Mouse (Mus musculus) stomach, embryonic 14.5 days (tissue): Measurements from ENCODE around the gene Dhx30. TPM values are rescaled to one million over a fixed set of nuclear protein-coding genes. Genes with fewer than 3 reads are reported as not detected.
A peak's percentile ranks its signal among the peaks of the same experiment; 100 is the strongest.

Source experiments
- ATAC-seq: fragments of 200-750 bp; cut with Nextera tagmentation; 2 replicates; pipeline ENCODE4 v1.8.0; 2017; ENCODE audit warnings: low read depth, moderate TSS enrichment; ENCODE audit not compliant: insufficient number of reproducible peaks, insufficient read depth, low FRiP score
- H3K27ac ChIP-seq: fragments of 300-500 bp; sonication (generic); 2 replicates; pipeline ENCODE4 v1.5.1; 2014; ENCODE audit warnings: mild to moderate bottlenecking, low read length, moderate library complexity, mixed read lengths
- H3K27me3 ChIP-seq: fragments of 300-500 bp; sonication (generic); 2 replicates; pipeline ENCODE4 v1.6.1; 2014; ENCODE audit warnings: low read length, control low read depth, mixed read lengths; ENCODE audit not compliant: control insufficient read depth, insufficient read depth
- H3K36me3 ChIP-seq: fragments of 300-500 bp; sonication (generic); 2 replicates; pipeline ENCODE4 v1.6.1; 2014; ENCODE audit warnings: mild to moderate bottlenecking, control low read depth, low read length, moderate library complexity, mixed read lengths; ENCODE audit not compliant: control insufficient read depth, insufficient read depth
- H3K4me1 ChIP-seq: fragments of 300-500 bp; sonication (generic); 2 replicates; pipeline ENCODE4 v1.6.1; 2014; ENCODE audit warnings: low read length, control low read depth, mixed read lengths; ENCODE audit not compliant: control insufficient read depth, insufficient read depth
- H3K4me2 ChIP-seq: fragments of 300-500 bp; sonication (generic); replicated peaks from 2 replicates; pipeline ENCODE4 v1.6.1; 2014; ENCODE audit warnings: low read depth, low read length, control low read depth
- H3K4me3 ChIP-seq: fragments of 300-500 bp; sonication (generic); 2 replicates; pipeline ENCODE4 v1.5.1; 2014; ENCODE audit warnings: low read depth, low read length, control low read depth
- H3K9ac ChIP-seq: fragments of 300-500 bp; sonication (generic); replicated peaks from 2 replicates; pipeline ENCODE4 v1.6.1; 2014; ENCODE audit warnings: low read depth, mild to moderate bottlenecking, control low read depth, low read length, moderate library complexity, mixed read lengths
- H3K9me3 ChIP-seq: fragments of 300-500 bp; sonication (generic); 2 replicates; pipeline ENCODE4 v1.6.1; 2016; ENCODE audit warnings: low read depth, low read length, control low read depth; ENCODE audit not compliant: control insufficient read depth
- WGBS: fragments of 180-500 bp; shearing (Covaris S2); extraction: QIAGEN DNeasy Blood & Tissue Kit; methylation state at CpG from one replicate; pipeline ENCODE4 v1.1.7; 2014; 5-methylcytosine and 5-hydroxymethylcytosine counted together
- polyA plus RNA-seq: library from polyadenylated mRNA; unstranded; fragments of >200 nt; fragmentation: Nextera tagmentation; extraction: Ambion mirVana; gene quantifications from 2 replicates; pipeline ENCODE4 v1.2.1, GENCODE M21; 2014

Gene Dhx30
- polyA plus RNA-seq, 1 experiment from 2014 or later = 123 TPM

DNA sequence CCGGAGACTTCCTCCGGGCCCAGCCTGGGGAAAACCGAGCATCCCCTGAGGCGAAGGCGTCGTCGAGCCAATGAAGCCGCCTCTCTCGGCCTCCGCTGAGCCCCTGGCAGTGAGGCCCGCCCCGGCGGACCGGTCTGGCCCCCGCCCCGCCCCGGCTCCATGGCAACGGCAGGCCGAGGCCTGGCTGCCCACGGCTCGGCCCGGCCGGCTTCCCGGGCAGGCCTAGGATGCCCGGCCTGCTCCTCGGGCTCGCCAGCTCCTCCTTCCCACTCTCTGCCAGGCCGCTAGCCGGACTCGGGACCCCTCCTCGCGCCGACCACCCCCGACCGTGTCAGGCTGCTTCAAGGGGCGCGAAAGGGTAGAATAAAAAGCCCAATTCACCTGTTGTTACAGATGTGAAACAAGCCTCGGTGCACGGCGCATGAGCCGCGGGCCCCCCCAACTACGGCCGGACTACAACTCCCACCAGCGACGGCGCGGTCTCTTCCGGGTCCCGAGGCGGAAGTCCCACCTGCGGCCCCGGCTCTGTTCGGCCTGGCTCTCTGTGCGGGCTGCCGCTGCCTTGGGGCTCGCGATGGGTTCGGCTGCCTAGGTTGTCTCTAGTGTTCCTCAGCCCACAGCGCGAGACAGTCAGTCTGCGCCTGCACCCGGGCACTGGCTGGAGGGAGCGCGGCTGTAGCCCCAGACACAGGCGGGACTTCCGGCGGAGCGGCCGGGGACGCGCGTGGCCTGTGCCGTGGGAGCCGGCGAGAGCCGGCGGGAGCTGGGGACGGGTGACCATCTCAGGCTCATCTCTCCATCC, 452 bp downstream of the Dhx30 start, which contains the start of gene Smarcc1:
Smarcc1 (plus strand) TSS at position 732 of the 802 bp plus-strand sequence.
- Histone ChIP-seq H3K9ac (peak within 1 kb of the TSS; percentile 89), H3K27me3 (no peaks in the 10 kb centered on the region), H3K4me2 (peak within 1 kb of the TSS; percentile 76), H3K27ac (peak within 1 kb of the TSS; percentile 97), H3K4me3 (peak within 1 kb of the TSS; percentile 87), H3K9me3 (no peaks in the 10 kb centered on the region), H3K36me3 (peaks cover 16% of the 10 kb centered on the region), H3K4me1 (peaks cover 12% of the 10 kb centered on the region)
- ATAC-seq = peak; percentile 95
- WGBS = under 1% methylated on average over 78 of the region's 79 CpGs

DNA sequence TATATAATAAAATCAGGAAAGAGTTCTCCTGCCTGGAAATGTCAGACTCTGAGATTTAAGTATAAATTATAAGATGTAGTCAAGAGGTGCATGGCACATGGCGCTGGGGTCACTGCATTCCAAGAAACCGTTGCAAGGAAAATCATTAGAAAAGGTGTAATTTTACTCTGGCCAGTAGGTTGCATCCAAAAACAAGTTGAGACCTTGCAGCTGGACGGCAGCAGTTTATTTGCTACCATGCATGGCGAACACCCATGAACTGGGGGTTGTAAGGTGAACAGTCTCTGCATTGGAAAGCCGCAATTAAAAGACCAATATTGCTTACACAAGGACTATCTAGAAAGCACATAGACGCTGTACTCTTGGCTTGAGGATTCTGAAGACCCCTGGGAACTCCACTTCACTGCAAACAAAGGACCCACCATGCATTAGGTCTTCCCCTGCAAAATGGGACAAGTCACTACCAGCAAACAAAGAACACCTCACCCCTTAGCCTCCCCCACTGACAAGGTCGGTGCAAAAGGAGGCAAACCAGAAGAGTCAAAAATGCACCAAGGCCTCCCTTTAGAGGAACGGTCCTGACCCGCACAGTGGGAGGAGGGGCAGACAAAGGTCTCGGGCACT, 1.2 kb downstream of the Dhx30 start:
- Histone ChIP-seq H3K36me3 (peaks cover 17% of the 10 kb centered on the region), H3K9me3 (no peaks in the 10 kb centered on the region), H3K4me3 (peak overlapping the region; percentile 87), H3K4me2 (peak overlapping the region; percentile 47), H3K9ac (peak overlapping the region; percentile 89), H3K27ac (peak overlapping the region; percentile 97), H3K27me3 (no peaks in the 10 kb centered on the region), H3K4me1 (peaks cover 12% of the 10 kb centered on the region)
- WGBS = 5% methylated on average over 10 of the region's 10 CpGs
- no peak for ATAC-seq

DNA sequence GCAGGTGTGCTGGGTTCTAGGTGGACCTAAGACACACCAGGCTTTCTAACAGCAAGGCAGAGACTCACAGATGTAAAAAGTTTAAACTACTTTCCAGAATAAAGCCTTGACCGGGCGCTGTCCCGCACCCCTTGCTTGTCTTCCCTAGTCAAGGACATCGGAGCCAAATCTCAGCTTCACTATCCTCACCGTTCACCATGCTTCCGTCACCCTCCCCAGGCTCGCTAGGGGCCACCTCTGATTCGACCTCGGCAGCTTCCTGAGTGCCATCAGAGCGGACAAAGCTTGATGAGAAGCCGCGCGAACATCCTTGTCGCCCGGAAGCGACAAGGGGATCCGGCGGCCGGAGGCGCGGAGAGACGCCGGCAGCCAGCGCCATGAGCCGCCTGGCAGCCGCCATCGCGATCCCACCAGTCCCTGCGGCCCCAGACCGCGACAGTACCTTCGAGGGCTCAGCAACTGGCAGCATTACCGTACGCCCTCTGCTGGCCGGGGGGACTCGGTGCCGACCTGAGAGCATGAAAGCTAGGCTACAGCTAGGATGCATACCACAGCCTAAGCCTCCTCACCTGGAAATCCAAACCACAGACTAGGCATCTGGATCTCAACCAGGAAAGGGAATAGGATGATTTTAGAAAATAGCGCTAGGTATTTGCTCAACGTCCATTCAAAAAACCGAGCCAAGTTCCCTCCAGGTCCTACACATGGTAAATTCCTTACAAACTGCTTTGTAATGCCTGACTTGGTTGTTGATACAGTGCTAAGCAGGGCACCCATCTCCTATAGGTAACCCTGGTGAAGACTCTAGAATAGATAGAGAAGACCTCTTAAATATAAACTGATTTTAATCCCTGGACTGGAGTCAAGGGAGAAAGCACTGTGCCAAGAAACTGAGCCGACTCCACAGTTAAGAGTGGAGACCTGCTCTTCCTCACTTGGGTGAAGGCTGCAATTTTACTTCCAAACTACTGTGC, 16.7 kb downstream of the Dhx30 start:
- Histone ChIP-seq H3K9ac (peak overlapping the region; percentile 84), H3K27ac (no peak overlapping the region), H3K36me3 (peaks cover 45% of the 10 kb centered on the region), H3K27me3 (no peaks in the 10 kb centered on the region), H3K9me3 (no peaks in the 10 kb centered on the region), H3K4me2 (peak overlapping the region; percentile 90), H3K4me1 (no peaks in the 10 kb centered on the region), H3K4me3 (peak overlapping the region; percentile 92)
- peak; percentile 96 for ATAC-seq
- WGBS = 3% methylated on average over 41 of the region's 41 CpGs

DNA sequence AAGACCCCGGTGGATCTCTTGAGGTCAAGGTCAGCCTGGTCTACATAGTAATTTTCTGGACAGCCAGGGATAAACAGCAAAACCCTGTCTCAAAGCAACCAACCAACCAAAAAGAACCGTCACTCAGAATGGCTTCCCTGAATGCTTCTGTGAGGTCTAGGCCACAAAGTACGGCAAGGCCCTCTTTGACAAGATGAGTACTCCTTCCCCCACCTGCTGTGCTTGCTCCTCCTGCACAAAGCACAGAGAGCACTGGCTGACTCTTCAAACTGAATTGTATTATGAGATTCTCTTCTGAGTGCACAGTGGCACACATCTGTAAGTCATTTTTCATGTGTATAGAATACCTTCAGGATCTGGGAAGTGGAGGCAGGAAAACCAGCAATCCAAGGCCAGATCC, 19.8 kb downstream of the Dhx30 start:
- no peak overlapping the region for H3K9ac ChIP-seq
- no peak for ATAC-seq
- H3K27ac ChIP-seq = no peak overlapping the region
- no peaks in the 10 kb centered on the region; the same call in 1 of the 2 replicates for H3K9me3 ChIP-seq
- 88% methylated on average over 3 of the region's 3 CpGs for WGBS
- H3K4me2 ChIP-seq = no peak overlapping the region
- H3K36me3 ChIP-seq = peaks cover 54% of the 10 kb centered on the region
- no peak overlapping the region for H3K4me3 ChIP-seq
- no peaks in the 10 kb centered on the region for H3K4me1 ChIP-seq
- H3K27me3 ChIP-seq = no peaks in the 10 kb centered on the region

DNA sequence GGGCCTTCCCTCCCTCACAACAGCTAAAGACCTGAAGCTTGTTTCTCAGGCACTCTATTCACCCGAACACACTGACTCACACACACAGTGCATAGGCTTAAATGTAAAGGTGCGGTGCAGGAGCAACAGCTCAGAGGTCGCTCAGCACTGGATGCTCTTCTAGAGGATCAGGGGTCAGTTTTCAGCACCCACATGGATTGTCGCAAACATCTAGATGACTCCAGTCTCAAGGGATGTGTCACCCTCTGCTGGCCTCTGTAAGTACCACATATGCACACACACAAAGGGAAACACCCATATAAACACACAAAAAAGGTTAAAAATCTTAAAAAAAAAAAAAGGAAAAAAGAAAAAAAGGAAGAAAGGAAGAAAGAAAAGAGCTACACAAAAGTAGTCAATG, 22.9 kb downstream of the Dhx30 start:
- H3K27me3 ChIP-seq = no peaks in the 10 kb centered on the region
- H3K36me3 ChIP-seq = peaks cover 78% of the 10 kb centered on the region
- H3K27ac ChIP-seq = no peak overlapping the region
- WGBS = 96% methylated on average over 4 of the region's 4 CpGs
- no peak overlapping the region for H3K4me2 ChIP-seq
- no peaks in the 10 kb centered on the region; the same call in 1 of the 2 replicates for H3K9me3 ChIP-seq
- ATAC-seq = no peak
- no peaks in the 10 kb centered on the region for H3K4me1 ChIP-seq
- H3K9ac ChIP-seq = no peak overlapping the region
- no peak overlapping the region for H3K4me3 ChIP-seq

DNA sequence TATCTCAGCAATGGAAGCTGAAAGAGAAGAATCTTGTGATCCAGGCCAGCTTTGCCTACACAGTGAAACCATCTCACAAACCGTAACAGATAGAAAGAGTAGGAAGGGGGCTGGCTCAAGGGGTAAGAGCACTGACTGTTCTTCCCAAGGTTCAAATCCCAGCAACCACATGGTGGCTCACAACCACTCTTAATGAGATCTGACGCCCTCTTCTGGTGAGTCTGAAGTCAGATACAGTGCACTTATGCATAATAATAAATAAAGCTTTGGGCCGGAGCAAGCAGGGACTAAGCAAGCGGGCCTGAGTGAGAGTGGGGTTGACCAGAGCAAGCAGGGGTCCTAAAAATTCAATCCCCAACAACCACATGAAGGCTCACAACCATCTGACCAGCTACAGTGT, 24.3 kb downstream of the Dhx30 start:
- Histone ChIP-seq H3K9ac (no peak overlapping the region), H3K4me1 (no peaks in the 10 kb centered on the region), H3K9me3 (no peaks in the 10 kb centered on the region; the same call in 1 of the 2 replicates), H3K4me3 (no peak overlapping the region), H3K27me3 (no peaks in the 10 kb centered on the region), H3K27ac (no peak overlapping the region), H3K36me3 (peaks cover 74% of the 10 kb centered on the region), H3K4me2 (no peak overlapping the region)
- WGBS = 83% methylated on average over 4 of the region's 4 CpGs
- no peak for ATAC-seq

DNA sequence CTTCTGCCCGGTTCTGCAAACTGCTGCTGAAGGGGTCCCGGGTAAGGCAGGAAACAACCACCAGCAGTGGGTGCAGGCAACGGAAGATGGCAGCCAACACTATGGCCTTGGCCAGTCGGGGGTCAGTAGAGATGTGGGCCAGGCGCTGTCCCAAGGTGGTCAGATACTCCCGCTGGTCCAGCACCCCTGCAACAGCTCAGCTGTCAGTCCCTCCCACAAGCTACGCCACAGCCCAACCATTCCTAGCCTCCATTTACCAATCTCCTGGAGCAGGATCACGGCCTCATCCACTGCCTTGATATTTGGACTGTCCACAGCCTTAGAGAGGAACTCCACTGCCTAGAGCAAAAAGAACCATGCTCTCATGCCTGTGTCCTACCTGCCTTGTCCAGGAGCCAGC, 31.9 kb downstream of the Dhx30 start:
- no peaks in the 10 kb centered on the region for H3K27me3 ChIP-seq
- H3K27ac ChIP-seq = no peak overlapping the region
- ATAC-seq = no peak
- H3K9ac ChIP-seq = no peak overlapping the region
- 93% methylated on average over 8 of the region's 8 CpGs for WGBS
- 0 out of 2 replicates have a peak, but pooled peaks cover 3% of the 10 kb centered on the region for H3K4me1 ChIP-seq
- H3K36me3 ChIP-seq = peaks cover 68% of the 10 kb centered on the region
- H3K4me2 ChIP-seq = no peak overlapping the region
- no peak overlapping the region for H3K4me3 ChIP-seq
- H3K9me3 ChIP-seq = no peaks in the 10 kb centered on the region
